Mouse (Mus musculus) urinary bladder, adult 18-20 months (tissue): ENCODE data around the gene Arid2.
A peak's percentile ranks its signal among the peaks of the same experiment; 100 is the strongest.
"Not testable (repeated sequence)": the region's sequence is repeated elsewhere in the genome, so short reads cannot be mapped to it uniquely, and the experiment has no call there.

ENCODE experiments used
- DNase-seq, 2 experiments: peaks; one replicate each; pipeline ENCODE4 v3.0.0; 2022; ENCODE audit warnings: low spot score in 2 of 2, mixed read lengths in 2 of 2

The Arid2 gene

DNA sequence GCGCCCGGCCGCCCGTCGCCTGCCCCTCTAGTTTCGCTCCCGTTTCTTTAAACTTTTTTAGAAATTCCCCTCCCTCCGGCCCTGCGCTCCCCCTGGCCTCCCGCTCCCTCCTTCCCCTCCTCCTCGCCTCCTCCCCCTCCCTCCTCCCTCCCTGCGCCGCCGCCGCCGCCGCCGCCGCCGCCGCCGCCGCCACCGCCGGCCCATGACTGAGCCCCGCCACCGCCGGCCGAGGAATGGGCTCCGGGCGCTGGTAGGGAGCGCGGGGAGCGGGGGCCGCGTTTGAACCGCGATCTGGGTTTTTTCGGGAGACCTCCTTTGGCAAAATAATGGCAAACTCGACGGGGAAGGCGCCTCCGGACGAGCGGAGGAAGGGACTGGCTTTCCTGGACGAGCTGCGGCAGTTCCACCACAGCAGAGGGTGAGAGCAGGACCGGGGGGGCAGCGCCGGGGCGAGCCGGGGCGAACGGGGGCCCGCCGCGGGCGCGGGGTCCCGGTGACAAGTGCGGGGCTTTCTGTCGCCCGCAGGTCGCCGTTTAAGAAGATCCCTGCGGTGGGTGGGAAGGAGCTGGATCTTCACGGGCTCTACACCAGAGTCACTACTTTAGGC lies at the start of gene Arid2:
TSS of gene Arid2 (plus strand) at position 150 of the 607 bp plus-strand sequence.
- peak; percentile 62 to 81 for DNase-seq

DNA sequence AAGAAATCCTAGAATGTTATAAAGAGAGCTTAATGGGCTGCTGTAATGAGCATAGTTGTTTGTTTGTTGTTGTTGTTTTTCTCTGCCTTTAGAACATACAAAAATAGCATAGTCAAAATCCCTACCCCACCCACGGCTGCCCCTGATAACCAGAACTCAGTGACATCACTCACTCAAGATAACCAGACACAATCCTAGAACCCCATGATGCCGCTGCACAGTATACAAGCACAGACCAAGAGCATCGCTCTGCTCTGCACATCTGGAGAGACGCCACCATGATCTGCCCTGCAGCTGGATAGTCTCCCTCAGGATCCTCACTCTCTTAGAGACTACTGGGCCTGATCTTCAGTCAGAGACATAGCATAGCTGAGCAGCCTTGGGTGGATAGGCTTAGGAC lies 49.2 kb upstream of the Arid2 start:
- no peak for DNase-seq

DNA sequence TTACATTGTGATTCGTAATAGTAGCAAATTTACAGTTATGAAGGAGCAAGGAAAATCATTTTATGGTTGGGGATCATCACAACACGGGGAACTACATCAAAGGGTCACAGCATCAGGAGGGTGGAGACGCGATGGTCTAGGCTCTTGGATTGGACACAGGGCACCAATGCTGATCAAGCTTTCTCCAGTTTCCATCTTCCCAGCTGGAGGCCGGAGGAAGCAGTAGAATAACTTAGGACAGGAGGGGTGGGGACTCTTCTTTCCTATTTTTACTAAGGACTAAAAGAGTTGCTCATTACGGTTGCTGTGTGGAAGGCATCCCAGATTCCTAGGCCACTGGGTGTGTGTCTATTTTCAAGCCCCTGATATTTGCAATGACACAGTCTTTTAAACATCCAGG lies 43.1 kb upstream of the Arid2 start:
- DNase-seq: no peak

DNA sequence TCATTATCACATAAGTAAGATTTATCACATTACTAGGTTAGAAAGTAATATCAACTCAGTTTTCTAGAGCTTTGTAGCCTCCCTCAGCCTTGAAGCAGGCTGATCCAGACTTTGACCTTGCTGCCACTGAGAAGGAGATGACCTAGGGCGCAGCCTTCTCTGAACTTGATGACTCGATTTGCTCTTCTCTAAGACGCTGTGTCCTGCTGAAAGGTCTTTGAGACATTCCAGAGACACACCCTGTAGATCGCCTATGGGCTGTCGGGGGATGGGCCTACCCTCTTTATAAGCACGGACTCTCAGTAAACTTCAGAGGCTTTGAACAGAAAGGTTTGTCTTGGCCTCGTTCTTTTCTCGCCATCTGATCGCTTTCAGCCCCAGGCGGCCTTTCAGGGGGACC lies 42.6 kb upstream of the Arid2 start:
- DNase-seq: not testable (repeated sequence)

DNA sequence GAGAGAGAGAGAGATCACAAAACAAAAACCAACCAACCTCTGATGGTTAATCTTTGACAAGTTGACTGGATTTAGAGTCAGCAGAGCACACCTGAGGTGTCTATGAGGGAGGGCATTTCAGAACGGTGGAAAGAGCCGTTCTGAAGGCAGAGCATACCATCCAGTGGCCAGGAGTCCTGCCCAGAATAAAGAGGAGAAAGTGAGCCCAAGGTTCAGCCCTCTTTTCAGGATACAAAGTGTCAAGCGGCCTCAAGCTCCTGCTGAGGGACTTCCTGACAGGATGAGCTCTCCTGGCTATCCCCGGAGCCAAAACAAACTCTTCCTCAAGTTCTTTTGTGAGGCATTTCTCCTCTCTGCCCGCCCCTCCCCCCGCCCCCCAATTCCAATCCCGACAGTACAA lies 33.5 kb upstream of the Arid2 start:
- no peak for DNase-seq

DNA sequence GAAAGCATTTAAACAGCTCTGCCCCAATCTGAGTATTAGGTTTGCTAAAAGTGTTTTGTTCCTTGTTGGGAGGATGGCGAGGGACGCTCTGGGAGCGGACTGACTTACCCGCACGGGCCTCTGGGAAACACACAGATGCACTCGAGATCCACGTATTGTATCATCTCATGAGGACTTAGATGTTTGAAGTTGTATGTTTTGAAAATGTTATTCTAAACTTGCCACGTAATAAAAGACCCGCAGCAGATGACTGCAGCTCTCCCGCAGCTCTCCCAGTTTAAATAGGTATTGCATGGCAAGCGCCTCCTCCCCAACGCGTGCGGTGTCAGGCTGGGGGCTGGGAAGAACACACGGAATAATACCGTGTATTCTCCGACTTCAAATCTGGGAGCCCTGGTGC lies 33.0 kb upstream of the Arid2 start:
- DNase-seq: no peak

DNA sequence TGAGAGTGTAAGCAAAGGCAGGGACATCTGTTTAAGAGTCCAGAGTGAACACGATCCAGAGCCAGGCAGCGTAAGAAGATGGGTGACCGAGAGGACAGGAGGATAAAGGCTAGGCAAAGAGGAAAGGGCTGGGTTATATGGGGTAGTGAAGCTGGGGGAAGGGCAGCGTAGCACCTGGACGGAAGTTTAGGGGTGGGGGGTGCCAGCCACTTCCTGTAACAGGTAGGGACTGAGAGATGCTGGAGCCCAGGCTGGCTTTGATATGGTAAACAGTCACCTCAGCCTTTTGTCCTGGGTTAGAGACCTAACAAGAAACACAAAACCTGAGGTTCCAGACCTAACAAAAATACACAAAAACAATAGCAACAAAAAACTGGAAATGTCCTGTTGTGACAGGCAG lies 29.5 kb upstream of the Arid2 start:
- DNase-seq: no peak

DNA sequence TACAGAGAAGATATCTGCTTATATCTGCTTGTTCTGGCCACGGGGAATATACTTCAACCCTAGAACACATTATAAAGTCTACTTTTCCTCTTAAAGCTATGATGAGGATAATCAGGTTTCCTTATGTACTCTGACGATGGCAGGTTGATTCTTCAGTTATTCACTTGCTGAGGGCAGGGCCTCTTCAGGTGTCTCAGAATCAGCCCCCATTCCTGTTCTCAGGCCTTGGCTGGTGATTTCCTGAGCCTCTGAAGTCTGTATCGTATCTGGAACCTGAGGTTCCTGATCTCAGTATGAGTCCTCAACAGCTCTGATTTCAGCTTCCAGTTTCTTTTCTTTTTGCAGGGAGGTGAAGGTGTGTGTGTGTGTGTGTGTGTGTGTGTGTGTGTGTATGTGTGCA lies 22.7 kb upstream of the Arid2 start:
- DNase-seq: no peak

DNA sequence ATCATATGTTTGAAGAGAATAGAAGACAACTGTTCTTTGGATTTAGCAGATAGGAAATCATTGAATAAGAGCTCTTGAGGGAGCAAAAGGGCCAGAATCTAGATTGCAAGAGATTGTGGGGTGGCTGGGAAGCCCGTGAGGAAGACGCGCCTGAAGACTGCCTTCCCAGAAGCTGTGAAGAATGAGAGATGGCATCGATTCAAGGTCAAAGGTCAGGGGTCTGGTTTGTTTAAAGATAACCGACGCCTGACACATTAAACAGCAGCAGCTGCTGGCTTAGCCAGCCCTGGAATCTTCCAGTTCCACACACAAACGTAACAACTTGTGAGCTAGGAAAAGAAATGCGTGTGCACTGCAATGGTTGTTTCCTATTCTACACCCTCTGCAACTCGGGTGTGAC lies 19.4 kb upstream of the Arid2 start:
- DNase-seq: no peak

DNA sequence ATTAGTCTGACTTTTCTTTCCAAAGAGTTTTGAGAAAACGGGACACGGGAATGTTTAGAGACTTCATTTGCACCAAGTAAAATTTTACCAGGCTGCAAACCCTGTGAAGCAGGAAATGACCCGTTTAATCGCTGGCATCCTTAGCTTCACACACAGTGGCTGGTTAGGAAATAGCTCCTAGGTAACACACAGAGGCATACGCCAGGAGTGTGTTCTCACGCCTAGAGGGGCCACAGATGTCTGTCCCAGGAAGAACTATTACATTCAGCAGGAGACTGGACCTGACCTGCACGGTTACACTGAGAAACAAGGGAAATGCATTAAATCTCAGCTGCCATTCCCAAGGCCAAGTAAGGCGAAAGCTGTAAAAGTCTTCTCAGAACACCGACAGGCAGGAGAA lies 18.7 kb upstream of the Arid2 start:
- DNase-seq: no peak

DNA sequence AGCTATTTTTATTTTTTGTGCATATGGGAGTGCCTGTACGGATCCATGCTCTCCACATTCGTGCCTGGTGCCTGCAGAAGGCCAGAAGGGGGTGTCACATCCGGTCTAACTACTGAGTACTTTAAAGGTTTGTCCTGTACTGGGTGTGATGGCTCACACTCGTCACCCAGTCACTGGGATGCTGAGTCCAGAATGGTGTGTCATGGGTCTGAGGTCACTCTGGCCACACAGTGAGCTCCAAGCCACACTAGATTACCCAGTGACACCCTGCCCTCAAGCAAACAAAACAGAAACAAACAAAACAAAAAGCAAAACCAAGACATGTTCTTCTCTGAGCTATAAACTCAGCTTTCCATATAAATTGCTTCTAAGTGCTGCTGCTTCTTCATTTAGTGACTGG lies 17.9 kb upstream of the Arid2 start:
- DNase-seq: no peak

DNA sequence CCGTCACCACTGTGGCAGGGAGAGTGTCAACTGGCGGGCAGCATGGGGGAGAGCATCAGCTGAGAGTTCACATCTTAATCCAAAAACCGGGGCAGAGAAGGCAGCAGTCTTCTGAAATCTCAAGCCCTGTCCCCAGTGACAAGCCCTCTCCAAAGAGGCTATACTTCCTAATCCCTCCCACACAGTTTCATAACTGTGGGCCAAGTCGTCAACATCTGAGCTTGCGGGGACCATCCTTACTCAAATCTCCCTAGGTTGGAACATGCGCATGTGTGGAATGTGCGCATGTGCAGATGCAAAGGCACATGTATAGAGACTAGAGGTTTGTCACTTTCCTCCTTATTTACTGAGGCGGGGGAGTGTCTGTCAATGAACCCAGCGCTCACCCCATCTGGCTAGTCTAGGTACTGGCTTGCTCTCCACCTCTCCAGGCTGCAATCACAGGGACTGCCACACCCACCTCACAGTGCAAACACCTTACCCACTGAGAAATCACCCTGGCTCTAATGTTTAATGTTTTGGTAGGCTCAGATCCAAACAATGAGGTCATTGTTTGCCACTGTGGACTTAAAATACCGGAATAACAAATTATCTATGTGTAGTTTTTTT lies 16.9 kb upstream of the Arid2 start:
- DNase-seq: peak in 1 of 2 experiments; percentile 42

DNA sequence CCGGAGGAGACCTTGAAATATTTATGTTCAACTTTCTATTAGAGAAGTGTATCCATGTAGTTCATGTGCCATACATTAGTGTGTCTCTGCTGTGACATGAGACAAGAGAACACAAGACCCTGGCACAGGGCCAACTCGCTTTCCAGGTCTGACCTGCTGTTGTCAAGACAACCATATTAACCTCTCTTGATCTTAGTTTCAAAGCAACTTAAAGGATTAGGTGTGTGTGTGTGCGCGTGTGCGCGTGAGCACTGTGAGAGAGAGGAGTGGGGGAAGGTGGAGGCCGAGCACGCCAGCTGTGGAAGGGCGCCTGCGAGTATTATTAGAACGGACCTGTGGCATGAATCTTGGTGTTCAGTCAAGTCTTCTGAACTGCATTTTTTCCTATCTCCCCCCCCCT lies 15.0 kb upstream of the Arid2 start:
- no peak for DNase-seq

DNA sequence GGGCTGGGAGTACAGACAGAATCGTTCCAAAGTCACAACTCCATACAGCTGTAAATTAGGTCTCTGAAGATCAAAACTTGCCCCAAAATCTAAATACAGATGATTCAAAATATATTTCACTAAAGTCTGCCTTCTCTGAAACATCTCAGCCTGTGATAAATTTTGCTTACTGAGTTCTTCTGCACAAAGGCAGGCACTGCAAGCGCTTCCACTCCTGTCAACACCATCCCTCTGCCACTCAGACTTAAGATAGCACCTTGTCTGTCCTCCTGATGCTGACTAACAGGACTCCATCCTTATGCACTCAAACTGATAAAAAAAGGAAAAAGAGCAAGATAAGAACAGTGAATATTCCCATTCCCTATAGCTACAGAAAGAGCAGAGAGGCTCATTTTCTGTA lies 13.0 kb upstream of the Arid2 start:
- DNase-seq: no peak

DNA sequence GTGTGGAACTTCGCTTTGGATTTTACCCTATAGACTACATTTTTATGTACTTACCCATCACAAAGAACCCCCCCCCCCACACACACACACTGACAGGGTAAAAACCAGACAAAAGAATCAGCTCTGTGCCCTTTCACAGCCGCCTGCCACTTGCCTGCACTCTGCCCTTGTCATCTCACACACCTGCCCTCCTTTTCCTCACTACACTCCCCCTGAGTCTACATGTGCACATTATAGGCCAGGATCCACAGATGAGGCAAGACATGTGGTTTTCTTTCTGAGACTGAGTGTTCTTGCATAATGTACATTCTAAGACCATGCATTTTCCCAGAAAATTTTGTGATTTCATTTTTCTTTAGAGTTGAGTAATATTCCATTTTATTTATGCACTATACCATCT lies 12.1 kb upstream of the Arid2 start:
- no peak for DNase-seq

DNA sequence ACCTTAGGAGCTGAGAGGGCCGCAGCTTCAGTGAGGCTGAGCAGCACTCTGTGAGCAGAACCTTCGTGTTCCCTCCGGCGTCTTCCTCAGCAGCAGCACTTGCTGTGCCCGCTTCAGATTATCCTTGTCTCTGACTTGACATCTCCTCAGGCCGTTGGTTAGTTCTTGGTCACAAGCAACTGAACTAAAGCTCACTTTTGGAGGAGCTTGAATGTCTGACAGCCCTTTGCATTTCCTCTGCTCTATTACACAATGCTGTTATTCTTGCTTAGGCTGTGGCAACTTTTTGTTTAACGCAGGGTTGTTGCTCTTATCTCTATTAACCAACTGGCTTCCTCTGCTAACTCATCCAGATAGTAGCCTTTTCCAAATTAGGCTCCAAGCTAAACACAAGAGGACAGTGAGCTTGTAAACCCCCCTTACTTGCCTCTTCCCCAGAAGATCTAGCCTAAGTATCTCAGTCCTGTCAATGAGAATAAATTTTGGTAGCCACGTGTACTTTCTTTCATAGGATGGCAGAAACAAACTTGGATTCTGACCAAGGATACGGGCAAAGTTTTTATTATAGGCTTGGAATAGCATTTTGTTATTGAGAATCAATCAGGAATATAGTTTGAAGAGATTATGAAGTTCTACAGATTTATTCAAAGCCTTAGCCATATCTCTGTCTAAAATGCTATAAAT lies 11.4 kb upstream of the Arid2 start:
- DNase-seq: no peak

DNA sequence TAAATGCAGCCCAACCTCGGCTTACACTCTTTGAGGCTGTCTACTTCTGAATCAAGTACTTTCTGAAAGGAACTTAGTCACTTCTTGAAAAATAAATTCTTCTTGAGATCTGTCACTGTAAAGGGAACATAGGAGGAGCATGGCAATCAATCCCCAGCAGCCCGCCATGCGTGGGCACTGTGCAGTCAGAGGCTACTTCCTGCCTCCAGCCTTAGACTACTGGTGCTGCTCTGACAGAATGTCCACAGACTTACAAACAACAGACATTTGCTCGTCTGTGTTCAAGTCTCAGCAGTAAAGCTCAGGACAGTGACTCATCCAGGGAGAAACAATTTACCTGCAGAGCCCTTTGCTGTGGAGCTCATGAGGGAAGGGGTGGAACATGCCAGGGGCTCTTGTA lies 10.3 kb upstream of the Arid2 start:
- DNase-seq: no peak

DNA sequence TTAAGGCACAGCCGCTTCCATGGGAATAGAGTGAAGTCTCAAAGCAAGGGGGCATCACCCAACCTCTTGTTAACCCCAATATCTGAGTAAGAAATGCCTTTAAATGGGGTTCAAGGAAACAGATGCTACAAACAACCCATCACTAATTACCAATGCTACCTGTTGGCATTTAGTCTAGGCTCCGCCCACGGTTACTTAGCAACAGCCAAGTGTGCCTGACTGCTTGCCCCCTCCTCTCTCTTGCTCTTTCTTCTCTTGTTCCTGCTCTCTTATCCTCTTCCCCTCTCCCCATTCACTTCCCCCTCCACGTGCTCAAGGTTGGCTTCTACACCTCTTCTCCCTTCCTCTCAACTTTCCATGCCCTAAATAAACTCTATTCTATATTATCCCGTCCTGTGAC lies 6.1 kb upstream of the Arid2 start:
- DNase-seq: no peak

DNA sequence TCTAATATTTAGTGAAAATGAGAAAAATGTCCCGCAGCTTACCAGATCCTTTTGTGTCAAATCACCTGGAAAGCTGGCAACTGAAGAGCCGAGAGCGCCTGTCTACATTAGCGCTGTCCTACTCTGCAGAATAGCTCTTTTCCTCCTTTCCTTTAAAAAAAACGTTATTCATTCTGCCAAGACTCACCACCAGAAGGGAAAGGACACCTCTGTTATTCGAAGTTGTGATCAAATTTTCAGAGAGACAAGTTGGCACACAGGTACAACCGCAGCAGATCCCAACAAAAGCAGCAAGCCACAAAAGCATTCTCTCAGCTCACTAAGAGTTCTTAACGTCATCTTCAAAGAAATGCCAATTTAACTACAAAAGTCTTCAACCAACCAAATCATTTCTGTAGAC lies 4.2 kb upstream of the Arid2 start:
- DNase-seq: no peak

DNA sequence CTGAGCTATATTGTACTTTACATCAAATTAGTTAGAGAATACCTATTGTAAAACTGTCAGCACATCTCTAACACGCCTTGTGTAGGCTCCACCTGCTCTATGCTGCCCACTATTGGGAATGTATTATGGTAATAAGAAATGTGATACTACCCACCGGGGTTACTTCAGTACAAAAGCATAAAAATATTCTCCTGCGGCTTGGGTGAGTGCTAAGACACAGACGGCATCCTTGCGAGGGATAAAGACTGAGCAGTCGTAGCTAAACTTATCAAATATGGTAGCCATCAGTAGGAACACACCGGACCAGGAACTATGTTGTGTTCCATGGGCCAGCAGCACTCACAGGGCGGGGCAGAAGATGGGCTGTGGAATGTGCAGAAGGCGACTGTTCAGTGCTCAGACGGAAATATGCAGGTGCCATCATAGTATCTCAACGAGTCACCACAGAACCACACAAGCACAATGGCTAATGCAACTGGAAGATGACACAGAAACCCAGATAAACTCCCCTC lies 3.3 kb upstream of the Arid2 start:
- DNase-seq: peak in 1 of 2 experiments; percentile 28

DNA sequence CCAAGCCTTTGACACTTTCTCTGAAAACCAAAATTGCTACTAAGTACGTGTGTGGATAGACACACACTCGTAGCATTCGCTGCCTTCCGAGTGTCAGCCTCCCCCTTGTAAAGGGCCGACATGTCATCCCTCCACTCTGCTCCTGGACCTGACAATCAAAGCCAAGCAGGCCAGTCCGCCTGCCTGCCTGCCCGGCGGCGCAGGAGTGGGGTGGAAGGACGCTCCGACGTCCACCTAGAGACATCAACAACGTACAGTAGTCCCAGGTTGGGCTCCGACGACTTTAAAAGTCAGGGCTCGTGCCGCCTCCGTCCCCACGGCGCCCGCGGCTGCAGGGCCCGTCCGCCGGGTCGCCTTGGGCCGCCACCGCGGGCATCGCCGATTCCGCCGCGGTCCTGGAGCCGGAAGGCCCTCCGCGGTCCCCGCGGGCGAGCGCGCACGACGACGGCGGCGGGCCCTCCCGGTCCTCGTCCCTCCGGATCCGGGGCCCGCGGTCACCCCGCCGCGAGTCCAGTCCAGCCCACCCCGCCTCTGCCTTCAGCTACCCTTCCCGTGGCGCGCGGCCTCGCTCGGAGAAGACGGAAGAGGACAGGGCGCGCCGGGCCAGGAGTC lies 2.5 kb upstream of the Arid2 start:
- peak; percentile 25 to 66 for DNase-seq

DNA sequence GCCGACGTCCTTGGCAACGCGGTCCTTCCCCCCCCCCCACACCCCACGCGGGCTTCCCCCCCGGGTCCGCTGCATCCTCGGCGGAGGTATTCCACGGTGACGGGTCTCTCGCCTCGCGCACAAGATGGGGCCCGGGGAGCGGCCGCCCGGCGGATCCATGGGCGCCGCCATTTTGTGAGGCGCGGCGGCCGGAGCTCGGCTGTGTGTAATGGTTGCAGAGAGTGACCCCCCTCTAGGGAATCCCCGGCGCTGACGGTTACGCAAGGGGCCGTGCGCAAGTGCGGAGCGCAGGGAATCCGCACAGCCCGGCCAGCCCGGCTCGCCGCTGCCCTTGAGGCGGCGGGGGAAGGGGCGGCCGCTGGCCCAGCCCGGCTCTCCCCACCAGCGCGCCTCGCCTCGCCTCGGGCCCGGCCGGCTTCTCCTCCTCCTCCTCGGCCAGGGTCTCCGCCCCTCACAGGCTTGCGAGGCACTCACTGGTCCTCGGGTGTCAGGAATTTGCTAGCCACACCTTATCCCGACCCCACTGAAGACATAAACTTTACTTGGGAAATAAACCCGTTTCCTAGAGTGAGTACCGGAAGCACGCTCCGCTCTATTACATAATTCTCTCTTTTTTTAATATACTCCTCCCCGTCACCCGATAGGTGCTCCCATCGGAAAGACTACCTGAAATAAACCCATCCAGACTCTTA lies 1.8 kb upstream of the Arid2 start:
- peak; percentile 79 to 87 for DNase-seq
